Mouse (Mus musculus): ENCODE data around the gene Gmpr. TPM values are rescaled to one million over a fixed set of nuclear protein-coding genes. Genes with fewer than 3 reads are reported as not detected.
A peak's percentile ranks its signal among the peaks of the same experiment; 100 is the strongest.

The Gmpr gene
- polyA plus RNA-seq, 1 experiment from 2014 or later, result 26.0 TPM

GRCm38 (mm10) chr13:45562011-45562410, 54.8 kb downstream of the Gmpr start:
- H3K4me1 ChIP-seq (ENCODE audit: insufficient read depth, low read depth, low read length), result no peaks in the 10 kb centered on the region
- no peaks in the 10 kb centered on the region for H3K27me3 ChIP-seq (replicated peaks; ENCODE audit: insufficient read depth, low read length)
- H3K4me2 ChIP-seq (replicated peaks; ENCODE audit: low read depth, low read length), result no peak overlapping the region
- no peak overlapping the region for H3K9ac ChIP-seq (replicated peaks; ENCODE audit: low read depth)
- ATAC-seq, result no peak
- TF ChIP-seq CTCF (IDR thresholded peaks at IDR 0.05) (no peak), EP300 (IDR thresholded peaks at IDR 0.05) (no peak)
- H3K4me3 ChIP-seq (ENCODE audit: low read depth, low read length), result no peak overlapping the region
- no peak overlapping the region for H3K27ac ChIP-seq (ENCODE audit: low read length)
- 0 out of 2 replicates have a peak, but pooled peaks cover 4% of the 10 kb centered on the region for H3K36me3 ChIP-seq (ENCODE audit: insufficient read depth, low read length)
- WGBS, result 80% methylated on average over 9 of the region's 9 CpGs
- H3K9me3 ChIP-seq (ENCODE audit: low read length), result no peaks in the 10 kb centered on the region
- no peak for DNase-seq (ENCODE audit: low spot score)

GRCm38 (mm10) chr13:45564946-45565345, 57.7 kb downstream of the Gmpr start:
- no peak for TF ChIP-seq EP300 (IDR thresholded peaks at IDR 0.05)
- TF ChIP-seq CTCF (IDR thresholded peaks at IDR 0.05), result no peak
- 0 out of 2 replicates have a peak, but pooled peaks cover 7% of the 10 kb centered on the region for H3K36me3 ChIP-seq (ENCODE audit: insufficient read depth, low read length)
- no peaks in the 10 kb centered on the region for H3K9me3 ChIP-seq (ENCODE audit: low read length)
- WGBS, result 75% methylated on average over 4 of the region's 4 CpGs
- DNase-seq (ENCODE audit: low spot score) (no peak), ATAC-seq (no peak)
- no peaks in the 10 kb centered on the region for H3K27me3 ChIP-seq (replicated peaks; ENCODE audit: insufficient read depth, low read length)
- no peak overlapping the region for H3K9ac ChIP-seq (replicated peaks; ENCODE audit: low read depth)
- H3K4me2 ChIP-seq (replicated peaks; ENCODE audit: low read depth, low read length), result no peak overlapping the region
- H3K27ac ChIP-seq (ENCODE audit: low read length), result no peak overlapping the region
- no peak overlapping the region for H3K4me3 ChIP-seq (ENCODE audit: low read depth, low read length)
- H3K4me1 ChIP-seq (ENCODE audit: insufficient read depth, low read depth, low read length), result no peaks in the 10 kb centered on the region

- no peak overlapping the region for H3K4me2 ChIP-seq (replicated peaks; ENCODE audit: low read depth, low read length)
- WGBS, result 65% methylated on average over 7 of the region's 7 CpGs
- ATAC-seq (no peak), DNase-seq (ENCODE audit: low spot score) (no peak)
- H3K4me1 ChIP-seq (ENCODE audit: insufficient read depth, low read depth, low read length), result peaks cover 6% of the 10 kb centered on the region; the same call in 1 of the 2 replicates
- no peaks in the 10 kb centered on the region for H3K27me3 ChIP-seq (replicated peaks; ENCODE audit: insufficient read depth, low read length)
- no peaks in the 10 kb centered on the region for H3K9me3 ChIP-seq (ENCODE audit: low read length)
- no peak overlapping the region for H3K4me3 ChIP-seq (ENCODE audit: low read depth, low read length)
- no peak overlapping the region for H3K9ac ChIP-seq (replicated peaks; ENCODE audit: low read depth)
- H3K36me3 ChIP-seq (ENCODE audit: insufficient read depth, low read length), result 0 out of 2 replicates have a peak, but pooled peaks cover 7% of the 10 kb centered on the region
- TF ChIP-seq CTCF (IDR thresholded peaks at IDR 0.05) (no peak), EP300 (IDR thresholded peaks at IDR 0.05) (no peak)
- no peak overlapping the region for H3K27ac ChIP-seq (ENCODE audit: low read length)
Observed at GRCm38 (mm10) chr13:45569932-45570331, 62.7 kb downstream of the Gmpr start.

- H3K9me3 ChIP-seq (ENCODE audit: low read length), result no peaks in the 10 kb centered on the region
- WGBS, result 5% methylated on average over 6 of the region's 6 CpGs
- no peak overlapping the region for H3K4me3 ChIP-seq (ENCODE audit: low read depth, low read length)
- 0 out of 2 replicates have a peak, but pooled peaks cover 5% of the 10 kb centered on the region for H3K36me3 ChIP-seq (ENCODE audit: insufficient read depth, low read length)
- peak; percentile 95 for TF ChIP-seq CTCF (IDR thresholded peaks at IDR 0.05)
- no peak for TF ChIP-seq EP300 (IDR thresholded peaks at IDR 0.05)
- H3K4me1 ChIP-seq (ENCODE audit: insufficient read depth, low read depth, low read length), result peaks cover 6% of the 10 kb centered on the region; the same call in 1 of the 2 replicates
- no peak overlapping the region for H3K9ac ChIP-seq (replicated peaks; ENCODE audit: low read depth)
- peak; percentile 31; the same call in 1 of the 2 replicates for ATAC-seq
- H3K27ac ChIP-seq (ENCODE audit: low read length), result no peak overlapping the region
- no peaks in the 10 kb centered on the region for H3K27me3 ChIP-seq (replicated peaks; ENCODE audit: insufficient read depth, low read length)
- peak; percentile 76 for DNase-seq (ENCODE audit: low spot score)
- H3K4me2 ChIP-seq (replicated peaks; ENCODE audit: low read depth, low read length), result 0 out of 2 replicates have a peak overlapping the region, but pooled peaks have one; percentile 28
Observed at GRCm38 (mm10) chr13:45571795-45572262, 64.6 kb downstream of the Gmpr start.

- H3K27ac ChIP-seq (ENCODE audit: low read length), result no peak overlapping the region
- 12% methylated on average over 4 of the region's 4 CpGs for whole genome bisulfite sequencing
- H3K4me2 ChIP-seq (replicated peaks; ENCODE audit: low read depth, low read length), result no peak overlapping the region
- H3K4me3 ChIP-seq (ENCODE audit: low read depth, low read length), result no peak overlapping the region
- DNase-seq (ENCODE audit: low spot score) (peak; percentile 77), ATAC-seq (no peak)
- no peaks in the 10 kb centered on the region for H3K27me3 ChIP-seq (replicated peaks; ENCODE audit: insufficient read depth, low read length)
- 0 out of 2 replicates have a peak, but pooled peaks cover under 1% of the 10 kb centered on the region for H3K36me3 ChIP-seq (ENCODE audit: insufficient read depth, low read length)
- no peaks in the 10 kb centered on the region for H3K9me3 ChIP-seq (ENCODE audit: low read length)
- no peak overlapping the region for H3K9ac ChIP-seq (replicated peaks; ENCODE audit: low read depth)
- TF ChIP-seq CTCF (IDR thresholded peaks at IDR 0.05), result peak; percentile 83
- TF ChIP-seq EP300 (IDR thresholded peaks at IDR 0.05), result no peak
- peaks cover 6% of the 10 kb centered on the region; the same call in 1 of the 2 replicates for H3K4me1 ChIP-seq (ENCODE audit: insufficient read depth, low read depth, low read length)
Observed at GRCm38 (mm10) chr13:45572768-45573167, 65.5 kb downstream of the Gmpr start.

GRCm38 (mm10) chr13:45576185-45576584, 68.9 kb downstream of the Gmpr start:
- no peak overlapping the region for H3K4me2 ChIP-seq (replicated peaks; ENCODE audit: low read depth, low read length)
- H3K36me3 ChIP-seq (ENCODE audit: insufficient read depth, low read length), result no peaks in the 10 kb centered on the region
- H3K4me3 ChIP-seq (ENCODE audit: low read depth, low read length), result no peak overlapping the region
- ATAC-seq, result peak; percentile 70
- peak overlapping the region; percentile 69; the same call in 1 of the 2 replicates for H3K27ac ChIP-seq (ENCODE audit: low read length)
- no peaks in the 10 kb centered on the region for H3K9me3 ChIP-seq (ENCODE audit: low read length)
- peaks cover 6% of the 10 kb centered on the region; the same call in 1 of the 2 replicates for H3K4me1 ChIP-seq (ENCODE audit: insufficient read depth, low read depth, low read length)
- H3K9ac ChIP-seq (replicated peaks; ENCODE audit: low read depth), result no peak overlapping the region
- H3K27me3 ChIP-seq (replicated peaks; ENCODE audit: insufficient read depth, low read length), result no peaks in the 10 kb centered on the region
- TF ChIP-seq CTCF (IDR thresholded peaks at IDR 0.05) (no peak), EP300 (IDR thresholded peaks at IDR 0.05) (no peak)
- peak; percentile 72 for DNase-seq (ENCODE audit: low spot score)
- 29% methylated on average over 4 of the region's 4 CpGs for WGBS

Data from lung, postnatal 0 days (tissue).